Mouse (Mus musculus) liver, postnatal 0 days (tissue): ENCODE results near the gene Gm45618. TPM values are rescaled to one million over a fixed set of nuclear protein-coding genes. Genes with fewer than 3 reads are reported as not detected.
A peak's percentile ranks its signal among the peaks of the same experiment; 100 is the strongest.

Source experiments
- ATAC-seq: fragments of 200-750 bp; cut with Nextera tagmentation; 2 replicates; pipeline ENCODE4 v1.8.0; 2017; ENCODE audit warnings: mild to moderate bottlenecking, moderate library complexity
- DNase-seq: peaks from one replicate; pipeline ENCODE4 v3.0.0-alpha.2; 2016
- H3K27ac ChIP-seq: fragments of 300-500 bp; sonication (generic); 2 replicates; pipeline ENCODE4 v1.5.1; 2014; ENCODE audit warnings: antibody characterized with exemption, moderate library complexity, mild to moderate bottlenecking, low read depth
- H3K27me3 ChIP-seq: fragments of 300-500 bp; sonication (generic); 2 replicates; pipeline ENCODE4 v1.6.1; 2014; ENCODE audit warnings: low read length, control low read depth, mixed read lengths; ENCODE audit not compliant: insufficient read depth
- H3K36me3 ChIP-seq: fragments of 300-500 bp; sonication (generic); replicated peaks from 2 replicates; pipeline ENCODE4 v1.6.1; 2014; ENCODE audit warnings: mild to moderate bottlenecking, control low read depth, low read length, moderate library complexity, mixed read lengths; ENCODE audit not compliant: insufficient read depth
- H3K4me1 ChIP-seq: fragments of 300-500 bp; sonication (generic); 2 replicates; pipeline ENCODE4 v1.6.1; 2014; ENCODE audit warnings: antibody characterized with exemption, mild to moderate bottlenecking, control low read depth; ENCODE audit not compliant: insufficient read depth
- H3K4me2 ChIP-seq: fragments of 300-500 bp; sonication (generic); 2 replicates; pipeline ENCODE4 v1.6.1; 2014; ENCODE audit warnings: low read depth, mild to moderate bottlenecking, low read length, moderate library complexity, mixed read lengths
- H3K4me3 ChIP-seq: fragments of 300-500 bp; sonication (generic); 2 replicates; pipeline ENCODE4 v1.5.1; 2014; ENCODE audit warnings: low read depth, low read length
- H3K9ac ChIP-seq: fragments of 300-500 bp; sonication (generic); replicated peaks from 2 replicates; pipeline ENCODE4 v1.6.1; 2014; ENCODE audit warnings: mild to moderate bottlenecking, moderate library complexity
- H3K9me3 ChIP-seq: fragments of 300-500 bp; sonication (generic); 2 replicates; pipeline ENCODE4 v1.6.1; 2016; ENCODE audit warnings: mild to moderate bottlenecking, control low read depth, low read length, mixed read lengths
- CTCF ChIP-seq: sonication (generic); IDR thresholded peaks from 2 replicates; pipeline ENCODE4 v1.5.1; 2016; ENCODE audit warnings: antibody characterized with exemption, low read depth
- EP300 ChIP-seq: IDR thresholded peaks from 2 replicates; pipeline ENCODE4 v1.6.1; 2016; ENCODE audit warnings: antibody characterized with exemption, low read depth, mild to moderate bottlenecking
- WGBS: fragments of 180-500 bp; shearing (Covaris S2); extraction: QIAGEN DNeasy Blood & Tissue Kit; methylation state at CpG from one replicate; pipeline ENCODE4 v1.1.7; 2014; ENCODE audit not compliant: insufficient replicate concordance; 5-methylcytosine and 5-hydroxymethylcytosine counted together
- polyA plus RNA-seq: library from polyadenylated mRNA; unstranded; fragments of >200 nt; fragmentation: Nextera tagmentation; extraction: Ambion mirVana; gene quantifications from 2 replicates; pipeline ENCODE4 v1.2.1, GENCODE M21; 2015

Gene Gm45618
- polyA plus RNA-seq, 1 experiment from 2014 or later: not detected

DNA sequence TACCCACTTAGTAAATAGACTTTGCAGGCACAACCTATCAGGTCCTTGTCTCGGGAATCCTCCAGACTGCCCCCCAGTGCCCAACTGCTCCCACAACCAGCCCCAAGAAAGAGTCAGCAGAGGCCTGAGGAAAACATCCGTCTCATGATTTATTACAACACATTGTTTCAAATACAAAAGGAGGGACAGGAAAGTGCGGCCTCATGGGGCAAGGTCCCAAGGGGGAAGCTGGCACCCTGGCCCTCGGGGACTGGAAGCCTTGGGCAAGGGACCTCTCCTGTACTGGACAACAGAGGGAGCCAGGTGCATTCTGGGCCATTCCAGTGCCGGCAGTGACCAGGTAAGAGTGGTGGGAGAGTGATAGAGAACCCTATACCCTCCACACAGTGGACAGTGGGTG lies 41.2 kb downstream of the Gm45618 start:
- Histone ChIP-seq H3K9ac (no peak overlapping the region), H3K9me3 (no peaks in the 10 kb centered on the region), H3K27ac (no peak overlapping the region), H3K4me3 (no peak overlapping the region), H3K4me1 (no peaks in the 10 kb centered on the region), H3K27me3 (peaks cover 45% of the 10 kb centered on the region), H3K36me3 (peaks cover 13% of the 10 kb centered on the region; the same call in 1 of the 2 replicates), H3K4me2 (no peak overlapping the region)
- DNase-seq (peak; percentile 19), ATAC-seq (0 out of 2 replicates have a peak, but pooled peaks have one; percentile 25)
- no peak for TF ChIP-seq EP300
- no peak for TF ChIP-seq CTCF
- 37% methylated on average over 5 of the region's 5 CpGs for WGBS

GRCm38 (mm10) chr7:142077138-142077537 lies 43.4 kb downstream of the Gm45618 start:
- H3K4me3 ChIP-seq: no peak overlapping the region
- no peak for ATAC-seq
- H3K9ac ChIP-seq: no peak overlapping the region
- H3K4me1 ChIP-seq: no peaks in the 10 kb centered on the region
- DNase-seq: no peak
- no peak for TF ChIP-seq CTCF
- TF ChIP-seq EP300: no peak
- no peaks in the 10 kb centered on the region for H3K9me3 ChIP-seq
- H3K27ac ChIP-seq: no peak overlapping the region
- 43% methylated on average over 3 of the region's 3 CpGs for WGBS
- peaks cover 28% of the 10 kb centered on the region for H3K27me3 ChIP-seq
- H3K4me2 ChIP-seq: no peak overlapping the region
- H3K36me3 ChIP-seq: peaks cover under 1% of the 10 kb centered on the region; the same call in 1 of the 2 replicates

- Histone ChIP-seq H3K27ac (no peak overlapping the region), H3K36me3 (no peaks in the 10 kb centered on the region), H3K4me3 (no peak overlapping the region), H3K4me1 (0 out of 2 replicates have a peak, but pooled peaks cover 2% of the 10 kb centered on the region), H3K9me3 (no peaks in the 10 kb centered on the region), H3K4me2 (no peak overlapping the region), H3K27me3 (peaks cover 7% of the 10 kb centered on the region; the same call in 1 of the 2 replicates), H3K9ac (no peak overlapping the region)
- no peak for ATAC-seq
- DNase-seq: no peak
- TF ChIP-seq EP300 (no peak), CTCF (no peak)
- WGBS: 50% methylated on average over 8 of the region's 8 CpGs
Observed at GRCm38 (mm10) chr7:142074146-142074886, 46.2 kb downstream of the Gm45618 start.

DNA sequence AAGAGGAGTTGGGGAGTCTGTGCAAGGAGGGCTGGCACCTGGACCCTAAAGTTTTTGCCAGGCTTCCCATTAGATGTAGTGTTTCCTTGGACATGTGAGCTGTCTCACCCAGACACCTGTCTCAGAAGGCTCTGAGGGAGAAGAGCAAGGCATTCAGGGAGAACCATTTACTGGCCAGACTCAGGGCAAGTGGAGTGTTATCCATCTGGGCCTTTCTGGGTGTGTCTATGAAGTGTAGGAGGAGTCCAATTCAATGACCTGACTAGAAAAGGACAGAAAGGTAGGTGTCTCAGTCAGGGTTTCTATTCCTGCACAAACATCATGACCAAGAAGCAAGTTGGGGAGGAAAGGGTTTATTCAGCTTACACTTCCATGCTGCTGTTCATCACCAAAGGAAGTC lies 48.8 kb downstream of the Gm45618 start:
- Histone ChIP-seq H3K36me3 (no peaks in the 10 kb centered on the region), H3K27me3 (peaks cover 7% of the 10 kb centered on the region; the same call in 1 of the 2 replicates), H3K9ac (no peak overlapping the region), H3K27ac (no peak overlapping the region), H3K4me3 (no peak overlapping the region), H3K4me1 (0 out of 2 replicates have a peak, but pooled peaks cover 2% of the 10 kb centered on the region), H3K9me3 (no peaks in the 10 kb centered on the region), H3K4me2 (no peak overlapping the region)
- ATAC-seq (no peak), DNase-seq (no peak)
- TF ChIP-seq EP300 (no peak), CTCF (no peak)

GRCm38 (mm10) chr7:142071212-142071578 lies 49.3 kb downstream of the Gm45618 start:
- Histone ChIP-seq H3K4me3 (no peak overlapping the region), H3K27me3 (peaks cover 7% of the 10 kb centered on the region; the same call in 1 of the 2 replicates), H3K9me3 (no peaks in the 10 kb centered on the region), H3K27ac (no peak overlapping the region), H3K36me3 (no peaks in the 10 kb centered on the region), H3K4me1 (0 out of 2 replicates have a peak, but pooled peaks cover 2% of the 10 kb centered on the region), H3K9ac (no peak overlapping the region), H3K4me2 (peak overlapping the region; percentile 1; the same call in 1 of the 2 replicates)
- DNase-seq: no peak
- TF ChIP-seq EP300 (no peak), CTCF (no peak)
- 6% methylated on average over 10 of the region's 10 CpGs for WGBS
- ATAC-seq: peak; percentile 56

GRCm38 (mm10) chr7:142070458-142071211 lies 49.9 kb downstream of the Gm45618 start:
- Histone ChIP-seq H3K27me3 (peaks cover 7% of the 10 kb centered on the region; the same call in 1 of the 2 replicates), H3K27ac (no peak overlapping the region), H3K4me3 (no peak overlapping the region), H3K4me1 (0 out of 2 replicates have a peak, but pooled peaks cover 2% of the 10 kb centered on the region), H3K9me3 (no peaks in the 10 kb centered on the region), H3K4me2 (peak overlapping the region; percentile 1; the same call in 1 of the 2 replicates), H3K36me3 (no peaks in the 10 kb centered on the region), H3K9ac (no peak overlapping the region)
- ATAC-seq: peak; percentile 85
- 15% methylated on average over 13 of the region's 13 CpGs for WGBS
- peak; percentile 86 for DNase-seq
- no peak for TF ChIP-seq EP300
- TF ChIP-seq CTCF: peak; percentile 96

Other genes with a start within 250 kb of the Gm45618 start
- gene Tollip, start 202.2 kb downstream of the Gm45618 start, polyA plus RNA-seq: 15.5 and 18.7 TPM in 2 replicates
- 0.06 and 0.13 TPM in 2 replicates for gene Brsk2, start 171.0 kb downstream of the Gm45618 start, polyA plus RNA-seq
- gene Mob2, start 59.7 kb downstream of the Gm45618 start, polyA plus RNA-seq: 38.5 and 40.8 TPM in 2 replicates
- 1.8 TPM in 2 replicates for gene Dusp8, start 24.9 kb downstream of the Gm45618 start, polyA plus RNA-seq
- not detected in 2 replicates for gene Gm39115, start 15.3 kb upstream of the Gm45618 start, polyA plus RNA-seq
- gene Gm45337, start 23.9 kb upstream of the Gm45618 start, polyA plus RNA-seq: not detected in 2 replicates
- gene Gm29735, start 36.4 kb upstream of the Gm45618 start, polyA plus RNA-seq: not detected in 2 replicates
- gene Gm4553, start 45.0 kb upstream of the Gm45618 start, polyA plus RNA-seq: not detected in 2 replicates
- gene Krtap5-2, start 55.3 kb upstream of the Gm45618 start, polyA plus RNA-seq: not detected in 2 replicates
- not detected in 2 replicates for gene Gm10153, start 69.7 kb upstream of the Gm45618 start, polyA plus RNA-seq
- gene Krtap5-3, start 80.6 kb upstream of the Gm45618 start, polyA plus RNA-seq: not detected in 2 replicates
- not detected in 2 replicates for gene Gm7579, start 91.1 kb upstream of the Gm45618 start, polyA plus RNA-seq
- gene Krtap5-5, start 109.2 kb upstream of the Gm45618 start, polyA plus RNA-seq: not detected in 2 replicates
- not detected in 2 replicates for gene Gm40460, start 120.3 kb upstream of the Gm45618 start, polyA plus RNA-seq
- gene Gm2431, start 137.6 kb upstream of the Gm45618 start, polyA plus RNA-seq: not detected in 2 replicates
- not detected in 2 replicates for gene Gm4559, start 153.6 kb upstream of the Gm45618 start, polyA plus RNA-seq
- not detected in 2 replicates for gene Krtap5-1, start 176.4 kb upstream of the Gm45618 start, polyA plus RNA-seq
- gene Krtap5-4, start 182.8 kb upstream of the Gm45618 start, polyA plus RNA-seq: not detected in 2 replicates